Mouse (Mus musculus) midbrain, embryonic 12.5 days (tissue): ENCODE measurements around the gene Shisal2b. TPM values are rescaled to one million over a fixed set of nuclear protein-coding genes. Genes with fewer than 3 reads are reported as not detected.

Source experiments
- ATAC-seq: fragments of 200-750 bp; cut with Nextera tagmentation; 2 replicates; pipeline ENCODE4 v1.8.0; 2017; ENCODE audit warnings: low read depth, moderate TSS enrichment, moderate library complexity; ENCODE audit not compliant: low FRiP score
- H3K27ac ChIP-seq: fragments of 300-500 bp; sonication (generic); replicated peaks from 2 replicates; pipeline ENCODE4 v1.5.1; 2016; ENCODE audit warnings: mild to moderate bottlenecking
- H3K27me3 ChIP-seq: fragments of 300-500 bp; sonication (generic); 2 replicates; pipeline ENCODE4 v1.6.1; 2016; ENCODE audit warnings: mild to moderate bottlenecking
- H3K36me3 ChIP-seq: fragments of 300-500 bp; sonication (generic); 2 replicates; pipeline ENCODE4 v1.6.1; 2016
- H3K4me1 ChIP-seq: fragments of 300-500 bp; sonication (generic); 2 replicates; pipeline ENCODE4 v1.6.1; 2016
- H3K4me2 ChIP-seq: fragments of 300-500 bp; sonication (generic); replicated peaks from 2 replicates; pipeline ENCODE4 v1.6.1; 2016; ENCODE audit warnings: mild to moderate bottlenecking, moderate library complexity
- H3K4me3 ChIP-seq: fragments of 300-500 bp; sonication (generic); 2 replicates; pipeline ENCODE4 v1.5.1; 2016; ENCODE audit warnings: mild to moderate bottlenecking
- H3K9ac ChIP-seq: fragments of 300-500 bp; sonication (generic); replicated peaks from 2 replicates; pipeline ENCODE4 v1.6.1; 2016; ENCODE audit warnings: mild to moderate bottlenecking, moderate library complexity
- H3K9me3 ChIP-seq: fragments of 300-500 bp; sonication (generic); 2 replicates; pipeline ENCODE4 v1.6.1; 2016; ENCODE audit warnings: mild to moderate bottlenecking
- WGBS: fragments of 180-500 bp; shearing (Covaris S2); methylation state at CpG from one replicate; pipeline ENCODE4 v1.1.7; 2016; 5-methylcytosine and 5-hydroxymethylcytosine counted together
- polyA plus RNA-seq: library from polyadenylated mRNA; unstranded; fragments of >200 nt; fragmentation: Nextera tagmentation; extraction: Ambion mirVana; gene quantifications from 2 replicates; pipeline ENCODE4 v1.2.1, GENCODE M21; 2016

Gene Shisal2b
- polyA plus RNA-seq, 1 experiment from 2014 or later, result 0.50 TPM

GRCm38 (mm10) chr13:104799566-104800182 is 64.0 kb downstream of the Shisal2b start:
- H3K27ac ChIP-seq, result no peak overlapping the region
- no peak for ATAC-seq
- H3K9me3 ChIP-seq, result no peaks in the 10 kb centered on the region
- peaks cover 16% of the 10 kb centered on the region; the same call in 1 of the 2 replicates for H3K36me3 ChIP-seq
- H3K4me2 ChIP-seq, result no peak overlapping the region
- H3K4me3 ChIP-seq, result no peak overlapping the region
- no peaks in the 10 kb centered on the region for H3K4me1 ChIP-seq
- H3K27me3 ChIP-seq, result no peaks in the 10 kb centered on the region
- 87% methylated on average over 7 of the region's 7 CpGs for WGBS
- H3K9ac ChIP-seq, result no peak overlapping the region

DNA sequence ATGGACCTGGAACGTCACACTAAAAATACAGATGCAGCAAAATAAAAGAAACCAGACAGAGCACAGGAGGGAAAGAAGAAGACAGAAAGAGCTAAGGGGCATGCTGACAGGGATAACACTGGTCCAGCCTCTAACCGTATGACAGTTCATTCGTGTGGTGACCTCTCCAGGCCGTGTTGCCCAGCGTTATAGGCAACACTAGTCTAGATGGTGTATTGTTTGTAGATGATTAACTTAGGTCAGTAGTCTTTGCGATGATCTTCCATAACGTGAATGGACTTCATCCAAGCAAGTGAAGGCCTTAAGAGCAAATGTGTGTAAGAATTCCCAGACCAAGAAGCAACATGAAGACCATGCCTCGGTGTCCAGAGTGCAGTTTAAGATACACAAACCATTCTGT is 64.6 kb downstream of the Shisal2b start:
- H3K9me3 ChIP-seq, result no peaks in the 10 kb centered on the region
- 95% methylated on average over 8 of the region's 8 CpGs for WGBS
- ATAC-seq, result no peak

More for the DNA sequence above, 64.6 kb downstream of the Shisal2b start:
- Histone ChIP-seq H3K9ac (no peak overlapping the region), H3K36me3 (peaks cover 19% of the 10 kb centered on the region; the same call in 1 of the 2 replicates), H3K4me3 (no peak overlapping the region), H3K4me1 (no peaks in the 10 kb centered on the region), H3K27me3 (no peaks in the 10 kb centered on the region), H3K4me2 (no peak overlapping the region), H3K27ac (no peak overlapping the region)

Other genes with a start within 250 kb of the Shisal2b start
- gene Srek1ip1, start 71.4 kb downstream of the Shisal2b start, polyA plus RNA-seq, result 23.5 and 24.1 TPM in 2 replicates
- gene Cwc27, start 46.8 kb downstream of the Shisal2b start, polyA plus RNA-seq, result 30.6 and 33.4 TPM in 2 replicates
- 1.6 and 1.8 TPM in 2 replicates for gene Rgs7bp, start 191.0 kb upstream of the Shisal2b start, polyA plus RNA-seq
- gene 4933425L06Rik, start 218.2 kb upstream of the Shisal2b start, polyA plus RNA-seq, result not detected in 2 replicates